Mouse (Mus musculus) effector memory CD4-positive, alpha-beta T cell, adult 5 months (primary cell): ENCODE data around the gene Kdelr2. TPM values are rescaled to one million over a fixed set of nuclear protein-coding genes. Genes with fewer than 3 reads are reported as not detected.

Experiments
- polyA plus RNA-seq: library from polyadenylated mRNA; unstranded; fragments of 100-300 nt; shearing (Covaris generic); gene quantifications from one replicate; pipeline ENCODE4 v1.2.1, GENCODE M21; 2017

Gene Kdelr2
- polyA plus RNA-seq = 28.6 TPM

GRCm38 (mm10) chr5:143403221-143404147 lies at the start of gene Kdelr2:
Gene Kdelr2 (plus strand): TSS chr5:143403838.

DNA sequence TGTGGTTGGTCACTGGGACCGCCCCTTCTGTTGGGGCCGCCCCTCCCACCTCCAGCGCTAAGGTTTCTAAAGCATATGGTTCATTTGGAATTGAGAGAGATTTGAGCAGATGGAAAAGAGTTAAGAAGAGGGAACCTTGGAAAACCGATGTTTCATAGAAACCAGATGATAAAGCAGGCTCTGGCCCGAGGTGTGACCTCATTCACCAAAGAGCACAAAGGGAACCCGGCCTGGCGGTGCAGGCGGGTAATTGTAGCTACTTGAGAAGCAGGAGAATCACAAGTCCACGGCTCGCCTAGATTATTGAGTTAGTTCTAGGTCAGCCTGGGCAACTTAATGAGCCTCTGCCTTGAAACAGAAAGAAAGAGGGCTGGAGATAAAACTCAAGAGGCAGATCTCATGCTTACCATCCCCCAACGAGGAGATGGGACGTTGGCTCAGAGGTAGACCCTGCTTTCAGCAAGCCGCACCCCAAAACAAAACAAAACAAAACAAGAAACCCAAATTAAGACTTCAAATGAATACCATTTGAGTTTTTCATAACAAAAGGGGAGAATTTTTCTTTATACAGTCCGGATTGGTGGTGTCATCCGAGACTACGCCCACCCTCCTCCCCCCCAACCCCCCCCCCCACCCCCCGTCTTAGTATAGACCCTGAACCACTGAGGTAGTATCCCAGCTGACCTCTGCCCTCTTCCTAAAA lies 46.8 kb upstream of the Kdelr2 start, which contains the start of gene Grid2ip:
Grid2ip (plus strand) TSS at position 653 of the 703 bp plus-strand sequence.

DNA sequence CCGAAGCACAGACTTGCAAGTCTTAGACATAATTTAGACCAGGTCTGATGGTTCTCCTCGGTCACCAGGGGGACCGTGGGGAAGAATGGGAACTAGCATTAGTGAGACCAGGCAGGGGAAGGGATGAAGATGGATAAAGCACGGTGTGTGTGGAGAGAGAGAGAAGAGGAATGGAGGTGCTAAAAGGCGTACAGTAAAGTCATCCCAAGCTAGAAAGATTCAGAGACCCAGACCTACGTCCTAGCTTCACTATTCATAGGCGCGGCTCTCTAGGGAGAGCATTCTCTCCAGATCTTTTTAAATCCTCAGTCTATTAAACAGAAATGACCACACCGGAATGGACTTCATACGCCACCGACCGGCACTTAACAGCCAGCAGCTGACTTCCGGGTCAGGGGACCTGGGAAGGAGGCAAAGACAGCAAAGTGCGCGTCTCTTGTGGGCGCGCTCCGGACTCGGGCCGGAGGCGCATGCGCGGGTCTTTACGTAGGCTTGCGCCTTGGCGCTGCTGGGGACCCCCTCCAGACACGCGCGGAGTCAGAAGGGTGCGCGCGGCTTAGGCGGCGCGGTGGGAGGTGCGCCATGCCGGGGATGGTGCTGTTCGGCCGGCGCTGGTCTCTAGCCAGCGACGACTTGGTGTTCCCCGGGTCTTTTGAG lies 60.6 kb downstream of the Kdelr2 start, which contains the start of gene Daglb:
Daglb (plus strand) TSS at position 485 of the 657 bp plus-strand sequence.

Other genes starting within 250 kb of the Kdelr2 start
- gene Rbak, start 223.1 kb upstream of the Kdelr2 start, polyA plus RNA-seq = 8.1 TPM
- not detected for gene Spdye4b, start 222.8 kb upstream of the Kdelr2 start, polyA plus RNA-seq
- not detected for gene Spdye4a, start 176.9 kb upstream of the Kdelr2 start, polyA plus RNA-seq
- 16.7 TPM for gene Zfp12, start 168.7 kb upstream of the Kdelr2 start, polyA plus RNA-seq
- gene Zfp316, start 133.8 kb upstream of the Kdelr2 start, polyA plus RNA-seq = 1.7 TPM
- gene Zfp853, start 110.2 kb upstream of the Kdelr2 start, polyA plus RNA-seq = not detected
- gene E130309D02Rik, start 88.5 kb upstream of the Kdelr2 start, polyA plus RNA-seq = 41.4 TPM
- gene Zdhhc4, start 74.6 kb upstream of the Kdelr2 start, polyA plus RNA-seq = 53.2 TPM
- gene Grid2ip, start 46.5 kb upstream of the Kdelr2 start, polyA plus RNA-seq = not detected
- gene Daglb, start 60.7 kb downstream of the Kdelr2 start, polyA plus RNA-seq = 8.6 TPM
- 508 TPM for gene Rac1, start 124.2 kb downstream of the Kdelr2 start, polyA plus RNA-seq
- 43.8 TPM for gene Cyth3, start 218.6 kb downstream of the Kdelr2 start, polyA plus RNA-seq